Comparison of ENCODE assay signal across 11 mouse cellular contexts in the genomic region with DNA sequence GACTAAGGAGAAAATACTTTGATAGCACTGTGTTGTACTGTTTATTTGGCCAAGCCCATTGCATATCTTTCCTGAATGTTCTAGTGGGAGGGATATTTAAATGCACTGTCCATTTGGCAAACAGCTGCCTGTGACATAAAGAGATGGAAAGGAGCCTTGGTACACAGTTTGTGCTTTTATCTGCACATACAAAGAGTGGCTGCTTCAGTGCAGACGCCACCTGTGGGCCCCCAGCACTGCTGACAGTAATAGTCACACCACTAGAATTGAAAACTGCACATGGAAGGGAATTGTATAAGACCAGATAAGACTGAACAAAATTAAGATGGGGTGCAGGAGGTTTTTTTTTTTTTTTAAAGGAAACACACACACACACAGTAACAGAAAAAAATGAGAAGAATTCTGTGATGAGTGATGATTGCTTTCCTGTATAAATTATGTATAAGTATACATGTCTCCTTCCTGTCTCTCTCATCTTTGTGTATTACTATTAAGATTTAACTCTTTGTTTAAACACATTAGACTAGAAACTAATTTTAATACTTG.
DNase-seq lines count a peak whose midpoint lies in the region; ATAC-seq and TF ChIP-seq lines count a peak whose summit lies in the region.
"Had no signal": no experiment of that assay in that cellular context is flagged by ENCODE, and none has a peak within 500 bp of the region (broad histone marks: within the 10 kb centered on the region; RNA-seq: fewer than 3 reads in every experiment).

No protein-coding gene starts in this region.

- peak; percentile 21 to 34 for DNase-seq in cerebellum, postnatal 25 days
- no peak for DNase-seq in cerebellum, adult 8-10 months
- DNase-seq in stomach, postnatal 0 days (ENCODE audit: low spot score): no peak
- peak; percentile 34 for DNase-seq in liver
- no peak for DNase-seq in layer of hippocampus, postnatal 25 days (ENCODE audit: extremely low spot score in 1 of 2, low spot score in 1 of 2)
- no peak for DNase-seq in kidney, postnatal 4 days
- DNase-seq: cerebellum, postnatal 14 days; kidney, postnatal 10 days had no signal

- no peaks in the 10 kb centered on the region for H3K27me3 ChIP-seq in stomach, embryonic 16.5 days (ENCODE audit: control insufficient read depth, insufficient read depth, low read length)
- H3K27me3 ChIP-seq in stomach, postnatal 0 days (ENCODE audit: control insufficient read depth, insufficient read depth, low read length): no peaks in the 10 kb centered on the region
- H3K27me3 ChIP-seq in neural tube, embryonic 15.5 days (replicated peaks): no peaks in the 10 kb centered on the region
- H3K27me3 ChIP-seq: heart, embryonic 13.5 days had no signal

- no peak for ATAC-seq in stomach, embryonic 16.5 days (ENCODE audit: insufficient read depth, low FRiP score)
- ATAC-seq in stomach, postnatal 0 days (ENCODE audit: low FRiP score, low TSS enrichment): no peak
- peak; percentile 40; the same call in 1 of the 2 replicates for ATAC-seq in neural tube, embryonic 15.5 days (ENCODE audit: low FRiP score)

- H3K4me1 ChIP-seq in stomach, embryonic 16.5 days (ENCODE audit: control insufficient read depth, insufficient read depth, low read length): peaks cover 3% of the 10 kb centered on the region; the same call in 1 of the 2 replicates
- H3K4me1 ChIP-seq in stomach, postnatal 0 days (replicated peaks; ENCODE audit: control insufficient read depth, insufficient read depth): no peaks in the 10 kb centered on the region
- H3K4me1 ChIP-seq in neural tube, embryonic 15.5 days: peaks cover 6% of the 10 kb centered on the region

- no peaks in the 10 kb centered on the region for H3K9me3 ChIP-seq in stomach, embryonic 16.5 days (replicated peaks; ENCODE audit: control insufficient read depth, low read length)
- H3K9me3 ChIP-seq in stomach, postnatal 0 days (ENCODE audit: control insufficient read depth, low read length): no peaks in the 10 kb centered on the region
- H3K9me3 ChIP-seq in neural tube, embryonic 15.5 days (replicated peaks): no peaks in the 10 kb centered on the region
- H3K9me3 ChIP-seq: heart, embryonic 13.5 days had no signal

- H3K4me2 ChIP-seq in stomach, embryonic 16.5 days (ENCODE audit: low read depth, low read length): no peak overlapping the region
- no peak overlapping the region for H3K4me2 ChIP-seq in stomach, postnatal 0 days (replicated peaks; ENCODE audit: low read depth)
- peak overlapping the region; percentile 41 for H3K4me2 ChIP-seq in neural tube, embryonic 15.5 days
- H3K4me2 ChIP-seq: heart, embryonic 13.5 days had no signal

- H3K4me3 ChIP-seq in stomach, embryonic 16.5 days (replicated peaks; ENCODE audit: low read length): 0 out of 2 replicates have a peak overlapping the region, but pooled peaks have one; percentile 5
- no peak overlapping the region for H3K4me3 ChIP-seq in stomach, postnatal 0 days (ENCODE audit: low read depth, low read length)
- peak overlapping the region; percentile 31 for H3K4me3 ChIP-seq in neural tube, embryonic 15.5 days (replicated peaks)
- H3K4me3 ChIP-seq: heart, embryonic 13.5 days had no signal

- H3K36me3 ChIP-seq in stomach, embryonic 16.5 days (ENCODE audit: control insufficient read depth, insufficient read depth, low read length): no peaks in the 10 kb centered on the region
- H3K36me3 ChIP-seq in stomach, postnatal 0 days (ENCODE audit: control insufficient read depth, insufficient read depth, low read length): no peaks in the 10 kb centered on the region
- no peaks in the 10 kb centered on the region for H3K36me3 ChIP-seq in neural tube, embryonic 15.5 days
- H3K36me3 ChIP-seq: heart, embryonic 13.5 days had no signal

- H3K9ac ChIP-seq in stomach, embryonic 16.5 days (ENCODE audit: low read length): no peak overlapping the region
- H3K9ac ChIP-seq in stomach, postnatal 0 days (ENCODE audit: low read length): no peak overlapping the region
- H3K9ac ChIP-seq in neural tube, embryonic 15.5 days (replicated peaks): no peak overlapping the region
- H3K9ac ChIP-seq: heart, embryonic 13.5 days had no signal

- 43% methylated on average over 1 of the region's 1 CpGs for WGBS in stomach, embryonic 16.5 days
- WGBS in stomach, postnatal 0 days: 43% methylated on average over 1 of the region's 1 CpGs
- WGBS in neural tube, embryonic 15.5 days: 21% methylated on average over 1 of the region's 1 CpGs

- H3K27ac ChIP-seq in stomach, embryonic 16.5 days (ENCODE audit: low read length): no peak overlapping the region
- H3K27ac ChIP-seq in stomach, postnatal 0 days (replicated peaks): no peak overlapping the region
- peak overlapping the region; percentile 24; the same call in 1 of the 2 replicates for H3K27ac ChIP-seq in neural tube, embryonic 15.5 days (replicated peaks)
- H3K27ac ChIP-seq: heart, embryonic 13.5 days had no signal

- no peak for TF ChIP-seq CTCF in stomach, postnatal 0 days (IDR thresholded peaks at IDR 0.05; ENCODE audit: low read depth)

- TF ChIP-seq EP300 in stomach, postnatal 0 days (optimal IDR thresholded peaks at IDR 0.05): no peak

Comparison
In these comparisons a context has a peak if more than half of its experiments do, and no peak if none do; other contexts are left out.
1. DNase-seq: peak in cerebellum, postnatal 25 days (2 of 2) and liver (single experiment); none in cerebellum, adult 8-10 months (single experiment), stomach, postnatal 0 days (single experiment), layer of hippocampus, postnatal 25 days (0 of 2) and kidney, postnatal 4 days (0 of 2).